Mouse (Mus musculus): Measurements from ENCODE around the gene Vps51. TPM values are rescaled to one million over a fixed set of nuclear protein-coding genes. Genes with fewer than 3 reads are reported as not detected.

Gene Vps51
- polyA plus RNA-seq, 1 experiment from 2014 or later, result 64.4 TPM

DNA sequence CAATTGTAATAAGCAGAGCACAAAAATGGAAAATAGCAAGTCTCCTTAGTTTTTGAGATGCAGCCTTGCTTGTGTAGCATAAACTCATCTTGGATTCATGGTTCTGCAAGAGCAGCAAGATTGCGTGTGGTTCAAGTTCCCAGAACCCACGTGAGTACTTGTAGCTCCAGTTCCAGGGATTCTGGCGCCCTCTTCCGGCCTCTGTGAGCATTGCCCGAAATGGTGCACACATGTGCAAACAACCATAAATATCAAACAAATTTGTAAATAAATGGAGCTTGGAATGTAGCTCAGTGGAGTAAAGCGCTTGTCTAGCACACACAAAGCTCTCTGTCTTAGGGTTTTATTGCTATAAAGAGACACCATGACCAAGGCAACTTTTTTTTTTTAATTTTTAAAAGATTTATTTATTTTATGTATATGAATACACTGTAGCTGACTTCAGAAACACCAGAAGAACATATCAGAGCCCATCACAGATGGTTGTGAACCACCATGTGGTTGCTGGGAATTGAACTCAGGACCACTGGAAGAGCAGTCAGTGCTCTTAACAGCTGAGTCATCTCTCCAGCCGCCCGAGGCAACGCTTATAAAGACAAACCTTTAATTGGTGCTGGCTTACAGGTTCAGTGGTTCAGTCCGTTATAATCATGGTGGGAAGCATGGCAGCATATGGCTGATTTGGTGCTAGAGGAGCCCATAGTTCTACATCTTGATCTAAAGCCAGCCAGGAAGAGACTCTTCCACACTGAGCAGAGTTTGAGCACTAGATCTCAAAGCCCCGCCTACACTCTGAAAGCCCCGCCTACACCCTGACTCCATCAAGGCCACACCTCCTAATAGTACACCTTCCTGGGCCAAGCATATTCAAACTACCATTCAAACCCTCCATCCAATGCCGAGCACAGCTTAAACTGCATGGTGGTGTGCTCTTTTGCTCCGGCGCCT is 58.6 kb downstream of the Vps51 start:
- no peak overlapping the region for H3K4me3 ChIP-seq
- H3K9ac ChIP-seq, result no peak overlapping the region
- no peak for ATAC-seq (ENCODE audit: insufficient number of reproducible peaks, low FRiP score, low TSS enrichment, low read depth)
- H3K36me3 ChIP-seq, result no peaks in the 10 kb centered on the region
- no peak overlapping the region for H3K4me2 ChIP-seq
- H3K9me3 ChIP-seq, result no peaks in the 10 kb centered on the region
- 26% methylated on average over 15 of the region's 15 CpGs for WGBS
- H3K4me1 ChIP-seq, result peaks cover 29% of the 10 kb centered on the region
- peaks cover 7% of the 10 kb centered on the region; the same call in 1 of the 2 replicates for H3K27me3 ChIP-seq
- no peak overlapping the region for H3K27ac ChIP-seq

Small RNA genes within 50 kb of the gene (microRNA-seq; reads per million reads assigned to microRNA genes)
- gene Mir6988, result 1.2 reads per million

Other genes with a start within 250 kb of the Vps51 start
- gene Frmd8, start 202.0 kb downstream of the Vps51 start, polyA plus RNA-seq (2015; fragmentation: Nextera tagmentation; extraction: Ambion mirVana), result 28.4 and 31.3 TPM in 2 replicates
- gene Slc25a45, start 199.4 kb downstream of the Vps51 start, polyA plus RNA-seq (2015; fragmentation: Nextera tagmentation; extraction: Ambion mirVana), result 3.4 and 5.2 TPM in 2 replicates
- gene Tigd3, start 183.1 kb downstream of the Vps51 start, polyA plus RNA-seq (2015; fragmentation: Nextera tagmentation; extraction: Ambion mirVana), result 3.1 TPM in 2 replicates
- 117 and 125 TPM in 2 replicates for gene Dpf2, start 164.2 kb downstream of the Vps51 start, polyA plus RNA-seq (2015; fragmentation: Nextera tagmentation; extraction: Ambion mirVana)
- gene Cdc42ep2, start 152.4 kb downstream of the Vps51 start, polyA plus RNA-seq (2015; fragmentation: Nextera tagmentation; extraction: Ambion mirVana), result 9.2 and 12.6 TPM in 2 replicates
- 56.9 and 61.0 TPM in 2 replicates for gene Pola2, start 113.0 kb downstream of the Vps51 start, polyA plus RNA-seq (2015; fragmentation: Nextera tagmentation; extraction: Ambion mirVana)
- gene Slc22a20, start 91.1 kb downstream of the Vps51 start, polyA plus RNA-seq (2015; fragmentation: Nextera tagmentation; extraction: Ambion mirVana), result not detected in 2 replicates
- 21.1 and 26.0 TPM in 2 replicates for gene Capn1, start 61.3 kb downstream of the Vps51 start, polyA plus RNA-seq (2015; fragmentation: Nextera tagmentation; extraction: Ambion mirVana)
- 34.1 and 34.5 TPM in 2 replicates for gene Syvn1, start 30.7 kb downstream of the Vps51 start, polyA plus RNA-seq (2015; fragmentation: Nextera tagmentation; extraction: Ambion mirVana)
- 66.8 and 67.5 TPM in 2 replicates for gene Mrpl49, start 19.4 kb downstream of the Vps51 start, polyA plus RNA-seq (2015; fragmentation: Nextera tagmentation; extraction: Ambion mirVana)
- gene Fau, start 19.4 kb downstream of the Vps51 start, polyA plus RNA-seq (2015; fragmentation: Nextera tagmentation; extraction: Ambion mirVana), result 723 and 835 TPM in 2 replicates
- 33.0 and 33.6 TPM in 2 replicates for gene Znhit2, start 16.0 kb downstream of the Vps51 start, polyA plus RNA-seq (2015; fragmentation: Nextera tagmentation; extraction: Ambion mirVana)
- gene Tm7sf2, start 8.9 kb downstream of the Vps51 start, polyA plus RNA-seq (2015; fragmentation: Nextera tagmentation; extraction: Ambion mirVana), result 19.0 and 28.8 TPM in 2 replicates
- gene Tmem262, start 2.8 kb upstream of the Vps51 start, polyA plus RNA-seq (2015; fragmentation: Nextera tagmentation; extraction: Ambion mirVana), result not detected in 2 replicates
- gene Gm28374, start 5.0 kb upstream of the Vps51 start, polyA plus RNA-seq (2015; fragmentation: Nextera tagmentation; extraction: Ambion mirVana), result 1.8 and 1.9 TPM in 2 replicates
- gene Zfpl1, start 7.7 kb upstream of the Vps51 start, polyA plus RNA-seq (2015; fragmentation: Nextera tagmentation; extraction: Ambion mirVana), result 88.8 and 93.6 TPM in 2 replicates
- gene Cdca5, start 7.8 kb upstream of the Vps51 start, polyA plus RNA-seq (2015; fragmentation: Nextera tagmentation; extraction: Ambion mirVana), result 26.3 and 27.1 TPM in 2 replicates
- 0.47 TPM in 1 of 2 replicates, not detected in the other for gene AC131692.1, start 17.2 kb upstream of the Vps51 start, polyA plus RNA-seq (2015; fragmentation: Nextera tagmentation; extraction: Ambion mirVana)
- gene Naaladl1, start 28.6 kb upstream of the Vps51 start, polyA plus RNA-seq (2015; fragmentation: Nextera tagmentation; extraction: Ambion mirVana), result 0.22 and 0.28 TPM in 2 replicates
- 43.7 and 49.1 TPM in 2 replicates for gene Sac3d1, start 41.4 kb upstream of the Vps51 start, polyA plus RNA-seq (2015; fragmentation: Nextera tagmentation; extraction: Ambion mirVana)
- 32.3 and 34.7 TPM in 2 replicates for gene Snx15, start 51.1 kb upstream of the Vps51 start, polyA plus RNA-seq (2015; fragmentation: Nextera tagmentation; extraction: Ambion mirVana)
- 0.13 and 0.24 TPM in 2 replicates for gene Batf2, start 63.8 kb upstream of the Vps51 start, polyA plus RNA-seq (2015; fragmentation: Nextera tagmentation; extraction: Ambion mirVana)
- 89.2 and 89.9 TPM in 2 replicates for gene Arl2, start 64.3 kb upstream of the Vps51 start, polyA plus RNA-seq (2015; fragmentation: Nextera tagmentation; extraction: Ambion mirVana)
- gene Majin, start 107.2 kb upstream of the Vps51 start, polyA plus RNA-seq (2015; fragmentation: Nextera tagmentation; extraction: Ambion mirVana), result 0.19 TPM in 1 of 2 replicates, not detected in the other
- gene Gpha2, start 149.1 kb upstream of the Vps51 start, polyA plus RNA-seq (2015; fragmentation: Nextera tagmentation; extraction: Ambion mirVana), result 1.8 and 2.1 TPM in 2 replicates
- gene Ppp2r5b, start 158.6 kb upstream of the Vps51 start, polyA plus RNA-seq (2015; fragmentation: Nextera tagmentation; extraction: Ambion mirVana), result 26.1 and 30.0 TPM in 2 replicates
- 8.6 and 9.0 TPM in 2 replicates for gene Atg2a, start 164.4 kb upstream of the Vps51 start, polyA plus RNA-seq (2015; fragmentation: Nextera tagmentation; extraction: Ambion mirVana)
- gene Ehd1, start 199.5 kb upstream of the Vps51 start, polyA plus RNA-seq (2015; fragmentation: Nextera tagmentation; extraction: Ambion mirVana), result 93.6 and 103 TPM in 2 replicates
- gene Cdc42bpg, start 229.2 kb upstream of the Vps51 start, polyA plus RNA-seq (2015; fragmentation: Nextera tagmentation; extraction: Ambion mirVana), result 1.4 and 2.0 TPM in 2 replicates